Comparison of ENCODE assay signal across 10 mouse cellular contexts in genomic region chr19:38026211-38026624, GRCm38 (mm10). TPM values are rescaled to one million over a fixed set of nuclear protein-coding genes. Genes with fewer than 3 reads are reported as not detected.
DNase-seq lines count a peak whose midpoint lies in the region; ATAC-seq and TF ChIP-seq lines count a peak whose summit lies in the region.
"Had no signal": no experiment of that assay in that cellular context is flagged by ENCODE, and none has a peak within 500 bp of the region (broad histone marks: within the 10 kb centered on the region; RNA-seq: fewer than 3 reads in every experiment).

No protein-coding gene starts in this region.

- H3K4me2 ChIP-seq in CH12.LX (ENCODE audit: insufficient read depth, low read depth, poor library complexity, severe bottlenecking): peak overlapping the region; percentile 51
- H3K4me2 ChIP-seq in intestine, postnatal 0 days (replicated peaks; ENCODE audit: low read depth): peak overlapping the region; percentile 9
- H3K4me2 ChIP-seq: embryonic facial prominence, embryonic 12.5 days; midbrain, embryonic 13.5 days had no signal

- H3K27ac ChIP-seq in CH12.LX (ENCODE audit: insufficient read depth, low read depth): no peak overlapping the region
- H3K27ac ChIP-seq in intestine, postnatal 0 days (ENCODE audit: low read depth, low read length): peak overlapping the region; percentile 15; the same call in 1 of the 2 replicates
- H3K27ac ChIP-seq: embryonic facial prominence, embryonic 12.5 days; midbrain, embryonic 13.5 days had no signal

- H3K36me3 ChIP-seq in CH12.LX (replicated peaks in 1 of 2; ENCODE audit: control insufficient read depth in 1 of 2, insufficient read depth in 1 of 2, low read length in 1 of 2): peaks cover 0 to 2% of the 10 kb centered on the region in 2 experiments
- no peaks in the 10 kb centered on the region for H3K36me3 ChIP-seq in intestine, postnatal 0 days (ENCODE audit: control insufficient read depth, insufficient read depth)
- H3K36me3 ChIP-seq: embryonic facial prominence, embryonic 12.5 days; midbrain, embryonic 13.5 days had no signal

- no peak for ATAC-seq in intestine, postnatal 0 days
- no peak for ATAC-seq in activated CD4-positive, CD25-positive, alpha-beta regulatory T cell, adult 4 months
- ATAC-seq: midbrain, embryonic 13.5 days had no signal

- TF ChIP-seq EP300 in CH12.LX (IDR thresholded peaks at IDR 0.05; ENCODE audit: low read length): peak; percentile 84

- no peak overlapping the region for H3K9ac ChIP-seq in CH12.LX (ENCODE audit: insufficient read depth, low read depth)
- no peak overlapping the region for H3K9ac ChIP-seq in intestine, postnatal 0 days (ENCODE audit: low read depth, low read length)
- H3K9ac ChIP-seq: embryonic facial prominence, embryonic 12.5 days; midbrain, embryonic 13.5 days had no signal

- no peaks in the 10 kb centered on the region for H3K27me3 ChIP-seq in CH12.LX (replicated peaks)
- H3K27me3 ChIP-seq in intestine, postnatal 0 days (replicated peaks; ENCODE audit: control insufficient read depth, insufficient read depth, low read length): no peaks in the 10 kb centered on the region
- H3K27me3 ChIP-seq: embryonic facial prominence, embryonic 12.5 days had no signal

- H3K4me3 ChIP-seq in CH12.LX (replicated peaks in 1 of 3; ENCODE audit: low read depth in 2 of 3, low read length in 2 of 3, poor library complexity in 1 of 3): peak overlapping the region in 1 of 3 experiments; percentile 23
- no peak overlapping the region for H3K4me3 ChIP-seq in intestine, postnatal 0 days (ENCODE audit: low read depth, low read length)
- H3K4me3 ChIP-seq: embryonic facial prominence, embryonic 12.5 days; midbrain, embryonic 13.5 days had no signal

- dilution Hi-C loops in CH12.LX (cut with MboI; ENCODE audit: extremely low pct_ligation_motif_present, extremely low pct_unique_long_range_greater_than_20kb, low sequenced_read_pairs): no loop called here

- peaks cover 24 to 87% of the 10 kb centered on the region in 2 experiments for H3K4me1 ChIP-seq in CH12.LX (ENCODE audit: control insufficient read depth in 1 of 2, insufficient read depth in 2 of 2)
- H3K4me1 ChIP-seq in intestine, postnatal 0 days (replicated peaks; ENCODE audit: control insufficient read depth, insufficient read depth, low read length): peaks cover 20% of the 10 kb centered on the region
- H3K4me1 ChIP-seq: midbrain, embryonic 13.5 days had no signal

- no peak for TF ChIP-seq CTCF in CH12.LX (conservative IDR thresholded peaks at IDR 0.05 in 1 of 2, IDR thresholded peaks at IDR 0.05 in 1 of 2; ENCODE audit: low read depth in 2 of 2, low read length in 2 of 2)
- no peak for TF ChIP-seq CTCF in intestine, postnatal 0 days (IDR thresholded peaks at IDR 0.05; ENCODE audit: low read depth)

- no peaks in the 10 kb centered on the region for H3K79me2 ChIP-seq in CH12.LX (replicated peaks; ENCODE audit: control insufficient read depth, extremely low read depth, insufficient read depth, poor library complexity, severe bottlenecking)

- WGBS in intestine, postnatal 0 days: 53% methylated on average over 8 of the region's 8 CpGs

- in situ Hi-C loops in CH12.LX (cut with MboI; ENCODE audit: low pct_ligation_motif_present, low pct_unique_long_range_greater_than_20kb, low sequenced_read_pairs): no loop called here

- no peak for TF ChIP-seq POLR2A in CH12.LX (IDR thresholded peaks at IDR 0.05; ENCODE audit: low read depth, low read length)

- no peak for TF ChIP-seq RAD21 in CH12.LX (IDR thresholded peaks at IDR 0.05; ENCODE audit: low read depth, low read length)

- DNase-seq in A20 (ENCODE audit: low read depth, low spot score) (peak; percentile 87), CH12.LX (ENCODE audit: extremely low read depth) (peak; percentile 86)
- DNase-seq in lung, postnatal 36 days: peak; percentile 67
- DNase-seq in cerebellum, postnatal 14 days: no peak
- DNase-seq in urinary bladder, postnatal 10 days (ENCODE audit: low spot score): no peak
- DNase-seq: adrenal gland, adult 8-10 months had no signal

- H3K9me3 ChIP-seq in CH12.LX (replicated peaks; ENCODE audit: low read length): no peaks in the 10 kb centered on the region
- H3K9me3 ChIP-seq in intestine, postnatal 0 days (ENCODE audit: control insufficient read depth): no peaks in the 10 kb centered on the region
- H3K9me3 ChIP-seq: embryonic facial prominence, embryonic 12.5 days; midbrain, embryonic 13.5 days had no signal

TF ChIP-seq in CH12.LX, 34 proteins besides CTCF, POLR2A, EP300 and RAD21:
- TF ChIP-seq ZC3H11A (IDR thresholded peaks at IDR 0.05; ENCODE audit: low read depth, low read length): no peak
- no peak for TF ChIP-seq NRF1 (IDR thresholded peaks at IDR 0.05; ENCODE audit: low read depth, low read length)
- TF ChIP-seq MXI1 (IDR thresholded peaks at IDR 0.05; ENCODE audit: low read depth, low read length): no peak
- TF ChIP-seq MYC (IDR thresholded peaks at IDR 0.05; ENCODE audit: low read depth, low read length): peak; percentile 79; the same call in 1 of the 2 replicates
- TF ChIP-seq PAX5 (IDR thresholded peaks at IDR 0.05; ENCODE audit: low read length): no peak
- TF ChIP-seq POLR2AphosphoS2 (IDR thresholded peaks at IDR 0.05; ENCODE audit: low read depth, low read length): no peak
- peak; percentile 10; the same call in 1 of the 2 replicates for TF ChIP-seq SIN3A (IDR thresholded peaks at IDR 0.05; ENCODE audit: low read length)
- no peak for TF ChIP-seq ZMIZ1 (IDR thresholded peaks at IDR 0.05; ENCODE audit: low read depth, low read length)
- TF ChIP-seq JUN (IDR thresholded peaks at IDR 0.05; ENCODE audit: insufficient read depth, low read depth, low read length): no peak
- no peak for TF ChIP-seq JUND (conservative IDR thresholded peaks at IDR 0.05; ENCODE audit: low read depth, low read length)
- peak; percentile 93 for TF ChIP-seq MAX (IDR thresholded peaks at IDR 0.05; ENCODE audit: low read length)
- no peak for TF ChIP-seq SMC3 (IDR thresholded peaks at IDR 0.05; ENCODE audit: low read depth, low read length)
- no peak for TF ChIP-seq E2F4 (IDR thresholded peaks at IDR 0.05; ENCODE audit: insufficient replicate concordance, low read depth, low read length)
- TF ChIP-seq ETS1 (conservative IDR thresholded peaks at IDR 0.05; ENCODE audit: low read depth, low read length): peak; percentile 93
- no peak for TF ChIP-seq MAFK (IDR thresholded peaks at IDR 0.05; ENCODE audit: insufficient replicate concordance, low read length)
- TF ChIP-seq USF2 (conservative IDR thresholded peaks at IDR 0.05; ENCODE audit: low read depth, low read length): peak; percentile 87
- no peak for TF ChIP-seq TBP (conservative IDR thresholded peaks at IDR 0.05; ENCODE audit: low read depth, low read length)
- no peak for TF ChIP-seq GABPA (IDR thresholded peaks at IDR 0.05; ENCODE audit: insufficient replicate concordance, low read depth, low read length)
- peak; percentile 97 for TF ChIP-seq BHLHE40 (IDR thresholded peaks at IDR 0.05; ENCODE audit: low read depth, low read length)
- TF ChIP-seq TCF12 (IDR thresholded peaks at IDR 0.05; ENCODE audit: low read depth, low read length): peak; percentile 95
- no peak for TF ChIP-seq UBTF (IDR thresholded peaks at IDR 0.05; ENCODE audit: low read depth, low read length)
- no peak for TF ChIP-seq NELFE (IDR thresholded peaks at IDR 0.05; ENCODE audit: low read depth, low read length)
- no peak for TF ChIP-seq CHD1 (IDR thresholded peaks at IDR 0.05; ENCODE audit: low read depth, low read length)
- no peak for TF ChIP-seq MEF2A (IDR thresholded peaks at IDR 0.05; ENCODE audit: borderline replicate concordance, low read depth, low read length)
- TF ChIP-seq CHD2 (IDR thresholded peaks at IDR 0.05; ENCODE audit: low read length): no peak
- TF ChIP-seq IRF4 (IDR thresholded peaks at IDR 0.05; ENCODE audit: low read depth, low read length): no peak
- no peak for TF ChIP-seq HCFC1 (IDR thresholded peaks at IDR 0.05; ENCODE audit: low read depth, low read length)
- no peak for TF ChIP-seq ELF1 (IDR thresholded peaks at IDR 0.05; ENCODE audit: low read depth, low read length)
- TF ChIP-seq KAT2A (IDR thresholded peaks at IDR 0.05; ENCODE audit: insufficient replicate concordance, low read length): no peak
- no peak for TF ChIP-seq ZNF384 (IDR thresholded peaks at IDR 0.05; ENCODE audit: low read depth, low read length)
- no peak for TF ChIP-seq MAZ (IDR thresholded peaks at IDR 0.05; ENCODE audit: low read depth, low read length)
- TF ChIP-seq USF1 (IDR thresholded peaks at IDR 0.05; ENCODE audit: low read depth, low read length): peak; percentile 84
- no peak for TF ChIP-seq ZKSCAN1 (IDR thresholded peaks at IDR 0.05; ENCODE audit: borderline replicate concordance, low read depth, low read length)
- no peak for TF ChIP-seq RCOR1 (conservative IDR thresholded peaks at IDR 0.05; ENCODE audit: low read depth, low read length)
TF ChIP-seq in CH12.LX: peak in this region for 8.

RNA-seq across cellular contexts. Expression of gene Myof, which starts 17.2 kb away (rescaled TPM):
- total RNA-seq in CH12.LX (2012; rRNA removed): 0.29 and 0.30 TPM in 2 replicates
- 0.49 and 0.59 TPM in 2 replicates for total RNA-seq in CH12.LX (2014; rRNA removed)
- polyA plus RNA-seq in CH12.LX (2012; ENCODE audit: insufficient read length, low read depth): 3.9 and 4.1 TPM in 2 replicates
- polyA plus RNA-seq in intestine, postnatal 0 days (2015; fragmentation: Nextera tagmentation; extraction: Ambion mirVana): 5.9 and 6.6 TPM in 2 replicates
- under 1 TPM; 0.19 to 0.27 TPM for polyA plus RNA-seq in activated CD4-positive, CD25-positive, alpha-beta regulatory T cell, adult 4 months (2017; shearing (Covaris generic))

RNA-seq across cellular contexts. Expression of gene Cep55, which starts 28.6 kb away (rescaled TPM):
- total RNA-seq in CH12.LX (2012; rRNA removed): 29.6 and 33.0 TPM in 2 replicates
- total RNA-seq in CH12.LX (2014; rRNA removed): 76.2 and 90.8 TPM in 2 replicates
- 64.2 and 70.4 TPM in 2 replicates for polyA plus RNA-seq in CH12.LX (2012; ENCODE audit: insufficient read length, low read depth)
- polyA plus RNA-seq in intestine, postnatal 0 days (2015; fragmentation: Nextera tagmentation; extraction: Ambion mirVana): 7.1 and 8.2 TPM in 2 replicates
- polyA plus RNA-seq in activated CD4-positive, CD25-positive, alpha-beta regulatory T cell, adult 4 months (2017; shearing (Covaris generic)): 10 to 100 TPM; 11.9 to 14.7 TPM

Comparison
In these comparisons a context has a peak if more than half of its experiments do, and no peak if none do; other contexts are left out.
1. DNase-seq: peak in A20 (single experiment), CH12.LX (single experiment) and lung, postnatal 36 days (single experiment); none in cerebellum, postnatal 14 days (0 of 2) and urinary bladder, postnatal 10 days (single experiment).